Mouse (Mus musculus) midbrain, embryonic 10.5 days (tissue): ENCODE data around the gene Tfdp1. TPM values are rescaled to one million over a fixed set of nuclear protein-coding genes. Genes with fewer than 3 reads are reported as not detected.

Experiments
- DNase-seq: peaks from one replicate; pipeline ENCODE4 v3.0.0-alpha.2; 2017; ENCODE audit warnings: low spot score
- H3K27ac ChIP-seq: fragments of 300-500 bp; sonication (generic); replicated peaks from 2 replicates; pipeline ENCODE4 v1.5.1; 2016; ENCODE audit warnings: mild to moderate bottlenecking
- H3K27me3 ChIP-seq: fragments of 300-500 bp; sonication (generic); 2 replicates; pipeline ENCODE4 v1.6.1; 2016; ENCODE audit warnings: low read depth, mild to moderate bottlenecking; ENCODE audit not compliant: poor library complexity, severe bottlenecking
- H3K36me3 ChIP-seq: fragments of 300-500 bp; sonication (generic); 2 replicates; pipeline ENCODE4 v1.6.1; 2016; ENCODE audit warnings: mild to moderate bottlenecking, moderate library complexity
- H3K4me1 ChIP-seq: fragments of 300-500 bp; sonication (generic); 2 replicates; pipeline ENCODE4 v1.6.1; 2016
- H3K4me3 ChIP-seq: fragments of 300-500 bp; sonication (generic); 2 replicates; pipeline ENCODE4 v1.5.1; 2016; ENCODE audit warnings: mild to moderate bottlenecking, moderate library complexity
- H3K9me3 ChIP-seq: fragments of 300-500 bp; sonication (generic); replicated peaks from 2 replicates; pipeline ENCODE4 v1.6.1; 2016; ENCODE audit warnings: mild to moderate bottlenecking
- WGBS: fragments of 180-500 bp; shearing (Covaris S2); methylation state at CpG from one replicate; pipeline ENCODE4 v1.1.7; 2016; 5-methylcytosine and 5-hydroxymethylcytosine counted together
- polyA plus RNA-seq: library from polyadenylated mRNA; unstranded; fragments of >200 nt; fragmentation: Nextera tagmentation; extraction: Ambion mirVana; gene quantifications from 2 replicates; pipeline ENCODE4 v1.2.1, GENCODE M21; 2016

Tfdp1 gene
- polyA plus RNA-seq, 1 experiment from 2014 or later, result 201 TPM

- Histone ChIP-seq H3K4me3 (no peak overlapping the region), H3K27ac (no peak overlapping the region), H3K4me1 (no peaks in the 10 kb centered on the region), H3K9me3 (no peaks in the 10 kb centered on the region; the same call in 1 of the 2 replicates), H3K27me3 (no peaks in the 10 kb centered on the region), H3K36me3 (peaks cover 100% of the 10 kb centered on the region)
- 87% methylated on average over 10 of the region's 10 CpGs for WGBS
- DNase-seq, result no peak
Measured at GRCm38 (mm10) chr8:13356681-13357080, 18.1 kb downstream of the Tfdp1 start.

- no peaks in the 10 kb centered on the region; the same call in 1 of the 2 replicates for H3K9me3 ChIP-seq
- WGBS, result 92% methylated on average over 7 of the region's 7 CpGs
- no peaks in the 10 kb centered on the region for H3K27me3 ChIP-seq
- H3K27ac ChIP-seq, result no peak overlapping the region
- peaks cover 100% of the 10 kb centered on the region for H3K36me3 ChIP-seq
- no peaks in the 10 kb centered on the region for H3K4me1 ChIP-seq
- no peak overlapping the region for H3K4me3 ChIP-seq
- DNase-seq, result no peak
Measured at GRCm38 (mm10) chr8:13360213-13360612, 21.7 kb downstream of the Tfdp1 start.

GRCm38 (mm10) chr8:13361865-13362264 is 23.3 kb downstream of the Tfdp1 start:
- DNase-seq, result peak; percentile 23
- Histone ChIP-seq H3K4me1 (no peaks in the 10 kb centered on the region), H3K27me3 (no peaks in the 10 kb centered on the region), H3K36me3 (peaks cover 100% of the 10 kb centered on the region), H3K27ac (no peak overlapping the region), H3K9me3 (no peaks in the 10 kb centered on the region; the same call in 1 of the 2 replicates), H3K4me3 (no peak overlapping the region)
- 97% methylated on average over 6 of the region's 6 CpGs for WGBS

GRCm38 (mm10) chr8:13373151-13373662 is 34.7 kb downstream of the Tfdp1 start:
- H3K4me3 ChIP-seq, result no peak overlapping the region
- no peak for DNase-seq

GRCm38 (mm10) chr8:13381630-13382029 is 43.1 kb downstream of the Tfdp1 start:
- peaks cover 48% of the 10 kb centered on the region for H3K36me3 ChIP-seq
- 87% methylated on average over 7 of the region's 7 CpGs for WGBS

More at GRCm38 (mm10) chr8:13373151-13373662, 34.7 kb downstream of the Tfdp1 start:
- Histone ChIP-seq H3K27ac (no peak overlapping the region), H3K4me1 (no peaks in the 10 kb centered on the region), H3K36me3 (peaks cover 98% of the 10 kb centered on the region), H3K27me3 (no peaks in the 10 kb centered on the region), H3K9me3 (no peaks in the 10 kb centered on the region)
- WGBS, result 94% methylated on average over 8 of the region's 8 CpGs

GRCm38 (mm10) chr8:13382536-13382935 is 44.0 kb downstream of the Tfdp1 start:
- Histone ChIP-seq H3K4me3 (no peak overlapping the region), H3K27me3 (no peaks in the 10 kb centered on the region), H3K9me3 (no peaks in the 10 kb centered on the region), H3K4me1 (no peaks in the 10 kb centered on the region), H3K27ac (no peak overlapping the region), H3K36me3 (peaks cover 39% of the 10 kb centered on the region)
- 94% methylated on average over 3 of the region's 3 CpGs for WGBS
- DNase-seq, result no peak

More at GRCm38 (mm10) chr8:13381630-13382029, 43.1 kb downstream of the Tfdp1 start:
- H3K9me3 ChIP-seq, result no peaks in the 10 kb centered on the region
- no peaks in the 10 kb centered on the region for H3K27me3 ChIP-seq
- no peak overlapping the region for H3K27ac ChIP-seq
- H3K4me1 ChIP-seq, result no peaks in the 10 kb centered on the region
- no peak for DNase-seq
- H3K4me3 ChIP-seq, result no peak overlapping the region

GRCm38 (mm10) chr8:13382999-13383398 is 44.4 kb downstream of the Tfdp1 start:
- no peaks in the 10 kb centered on the region for H3K4me1 ChIP-seq
- no peaks in the 10 kb centered on the region for H3K27me3 ChIP-seq
- 94% methylated on average over 4 of the region's 4 CpGs for WGBS

GRCm38 (mm10) chr8:13386366-13386765 is 47.8 kb downstream of the Tfdp1 start:
- Histone ChIP-seq H3K36me3 (peaks cover 2% of the 10 kb centered on the region), H3K4me1 (no peaks in the 10 kb centered on the region), H3K27ac (no peak overlapping the region), H3K4me3 (no peak overlapping the region), H3K9me3 (no peaks in the 10 kb centered on the region), H3K27me3 (no peaks in the 10 kb centered on the region)
- no peak for DNase-seq
- 83% methylated on average over 13 of the region's 13 CpGs for WGBS

More at GRCm38 (mm10) chr8:13382999-13383398, 44.4 kb downstream of the Tfdp1 start:
- H3K36me3 ChIP-seq, result peaks cover 35% of the 10 kb centered on the region
- H3K9me3 ChIP-seq, result no peaks in the 10 kb centered on the region
- no peak overlapping the region for H3K4me3 ChIP-seq
- H3K27ac ChIP-seq, result no peak overlapping the region
- DNase-seq, result no peak

GRCm38 (mm10) chr8:13387728-13388127 is 49.2 kb downstream of the Tfdp1 start:
- WGBS, result 87% methylated on average over 8 of the region's 8 CpGs
- Histone ChIP-seq H3K27ac (no peak overlapping the region), H3K9me3 (no peaks in the 10 kb centered on the region), H3K36me3 (no peaks in the 10 kb centered on the region), H3K4me1 (no peaks in the 10 kb centered on the region), H3K27me3 (no peaks in the 10 kb centered on the region), H3K4me3 (no peak overlapping the region)
- no peak for DNase-seq

- 79% methylated on average over 2 of the region's 2 CpGs for WGBS
- Histone ChIP-seq H3K4me3 (no peak overlapping the region), H3K27me3 (no peaks in the 10 kb centered on the region), H3K27ac (no peak overlapping the region), H3K9me3 (no peaks in the 10 kb centered on the region), H3K4me1 (no peaks in the 10 kb centered on the region), H3K36me3 (no peaks in the 10 kb centered on the region)
- no peak for DNase-seq
Measured at GRCm38 (mm10) chr8:13388744-13389143, 50.2 kb downstream of the Tfdp1 start.

GRCm38 (mm10) chr8:13393869-13394268 is 55.3 kb downstream of the Tfdp1 start:
- H3K4me3 ChIP-seq, result no peak overlapping the region
- H3K36me3 ChIP-seq, result no peaks in the 10 kb centered on the region
- H3K27me3 ChIP-seq, result no peaks in the 10 kb centered on the region
- H3K27ac ChIP-seq, result no peak overlapping the region
- WGBS, result 95% methylated on average over 7 of the region's 7 CpGs
- no peak for DNase-seq
- H3K4me1 ChIP-seq, result no peaks in the 10 kb centered on the region
- no peaks in the 10 kb centered on the region for H3K9me3 ChIP-seq

- WGBS, result 86% methylated on average over 5 of the region's 5 CpGs
- H3K4me1 ChIP-seq, result no peaks in the 10 kb centered on the region
- DNase-seq, result no peak
Measured at GRCm38 (mm10) chr8:13396725-13397124, 58.2 kb downstream of the Tfdp1 start, which contains the start of gene Atp4b. Atp4b (minus strand) TSS chr8:13396825.

GRCm38 (mm10) chr8:13403517-13403916 is 65.0 kb downstream of the Tfdp1 start:
- 82% methylated on average over 6 of the region's 6 CpGs for WGBS
- no peak for DNase-seq
- H3K4me3 ChIP-seq, result no peak overlapping the region
- H3K4me1 ChIP-seq, result no peaks in the 10 kb centered on the region
- no peaks in the 10 kb centered on the region for H3K27me3 ChIP-seq
- H3K27ac ChIP-seq, result no peak overlapping the region
- H3K36me3 ChIP-seq, result no peaks in the 10 kb centered on the region
- H3K9me3 ChIP-seq, result no peaks in the 10 kb centered on the region

More at GRCm38 (mm10) chr8:13396725-13397124, 58.2 kb downstream of the Tfdp1 start, which contains the start of gene Atp4b:
- Histone ChIP-seq H3K27ac (no peak within 1 kb of the TSS), H3K9me3 (no peaks in the 10 kb centered on the region), H3K27me3 (no peaks in the 10 kb centered on the region), H3K36me3 (no peaks in the 10 kb centered on the region), H3K4me3 (no peak within 1 kb of the TSS)
